Mouse (Mus musculus) ovary, adult 18-20 months (tissue): ENCODE results near the gene Anxa4.

Experiments
- DNase-seq: peaks from one replicate; pipeline ENCODE4 v3.0.0; 2022; ENCODE audit warnings: low spot score, mixed read lengths

Anxa4 gene

DNA sequence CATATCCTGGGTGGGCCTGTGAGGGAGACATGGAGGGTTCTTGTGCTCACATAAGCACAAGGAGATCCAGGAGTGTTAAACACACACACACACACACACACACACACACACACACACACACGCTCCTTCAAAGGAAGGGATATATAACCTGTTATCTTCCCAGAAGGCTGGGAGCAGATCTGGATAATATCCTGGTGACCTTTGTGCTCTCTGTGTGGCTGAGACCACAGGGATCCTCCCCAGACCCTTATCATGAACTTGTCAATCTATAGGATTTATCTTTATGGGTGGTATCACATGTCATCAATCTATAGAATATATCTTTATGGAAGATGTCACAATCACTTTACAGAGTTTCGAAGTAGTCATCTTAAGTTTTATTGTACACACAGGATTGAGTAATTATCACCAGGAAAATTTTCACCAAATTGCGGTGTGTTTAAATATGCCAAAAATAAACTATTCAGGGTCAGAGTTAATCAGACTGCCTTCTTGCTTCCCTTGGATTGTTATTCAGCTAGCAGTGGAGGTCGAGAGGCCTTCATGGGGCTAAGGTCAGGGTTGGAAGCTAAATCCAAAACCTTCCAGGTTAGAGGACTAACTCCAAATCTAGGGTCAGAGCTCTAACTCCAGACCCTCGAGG is 40.4 kb downstream of the Anxa4 start:
- no peak for DNase-seq

DNA sequence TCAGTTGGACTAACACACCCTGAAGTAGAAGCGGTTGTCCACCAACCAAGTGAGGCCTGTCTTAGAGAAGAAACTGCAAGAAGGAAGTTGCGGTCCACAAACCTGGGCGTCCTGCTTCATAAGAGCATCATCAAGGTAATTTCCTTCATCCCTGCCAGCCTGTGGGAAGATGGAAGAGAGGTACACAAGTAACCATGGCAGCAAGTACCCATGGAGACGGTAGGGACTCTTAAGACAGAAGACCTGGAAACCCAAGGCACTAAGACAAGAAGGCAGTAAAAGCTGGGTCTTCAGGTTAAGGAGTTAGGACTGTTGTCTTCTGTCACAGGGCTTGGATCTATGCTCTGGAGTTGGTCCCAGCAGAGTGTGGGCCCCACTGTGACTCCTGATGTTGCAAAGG is 42.4 kb downstream of the Anxa4 start:
- no peak for DNase-seq

DNA sequence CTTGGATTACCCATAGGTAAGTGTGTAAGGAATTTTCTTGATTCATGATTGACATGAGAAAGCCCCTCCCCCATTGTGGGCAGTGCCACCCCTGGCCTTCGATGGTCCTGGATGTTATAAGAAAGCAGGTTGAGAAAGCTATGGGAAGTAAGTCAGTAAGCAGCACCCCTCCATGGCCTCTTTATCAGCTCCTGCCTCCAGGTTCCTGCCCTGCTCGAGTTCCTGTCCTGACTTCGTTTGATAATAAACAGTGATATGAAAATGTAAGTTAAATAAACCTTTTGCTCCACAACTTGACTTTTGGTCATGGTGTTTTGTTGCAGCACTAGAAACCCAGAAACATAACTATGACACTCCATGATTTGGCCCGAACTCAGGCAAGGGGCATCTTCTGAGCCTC is 43.6 kb downstream of the Anxa4 start:
- no peak for DNase-seq

DNA sequence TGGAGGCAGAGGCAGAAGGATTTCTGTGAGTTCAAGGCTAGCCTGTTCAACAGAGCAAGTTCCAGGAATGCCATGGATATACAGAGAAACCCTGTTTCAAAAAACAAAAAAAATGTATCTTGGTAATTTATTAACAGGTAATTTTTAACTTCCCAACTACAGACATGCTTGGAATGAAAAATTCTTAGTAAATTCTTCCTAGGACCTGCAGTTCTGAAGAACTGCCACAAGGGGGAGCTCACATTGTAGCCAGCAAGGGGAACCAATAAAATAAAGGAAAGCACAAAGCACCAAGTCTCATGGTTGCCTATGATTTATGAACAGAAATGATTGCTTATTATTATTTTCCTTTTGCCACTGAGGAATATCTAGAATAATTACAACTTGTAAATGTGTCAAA is 46.2 kb downstream of the Anxa4 start:
- no peak for DNase-seq

DNA sequence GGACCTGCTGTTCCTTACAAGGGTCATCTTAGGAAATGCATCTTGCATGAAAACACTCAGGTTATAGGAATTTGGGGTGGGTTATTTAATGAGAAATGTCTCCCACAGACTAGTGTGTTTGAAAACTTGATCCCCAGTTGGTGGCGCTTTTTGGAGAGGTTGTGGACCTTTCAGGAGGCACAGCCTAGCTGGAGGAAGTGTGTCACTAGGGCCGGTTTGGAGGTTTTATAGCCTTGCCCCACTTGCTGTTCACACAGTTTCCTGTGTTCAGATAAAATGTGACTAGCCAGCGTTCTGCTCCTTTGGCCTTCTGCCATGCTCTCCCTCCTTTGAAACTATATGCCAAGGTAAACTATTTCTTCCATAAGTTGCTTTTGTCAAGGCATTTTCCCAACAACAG is 52.7 kb downstream of the Anxa4 start:
- no peak for DNase-seq

DNA sequence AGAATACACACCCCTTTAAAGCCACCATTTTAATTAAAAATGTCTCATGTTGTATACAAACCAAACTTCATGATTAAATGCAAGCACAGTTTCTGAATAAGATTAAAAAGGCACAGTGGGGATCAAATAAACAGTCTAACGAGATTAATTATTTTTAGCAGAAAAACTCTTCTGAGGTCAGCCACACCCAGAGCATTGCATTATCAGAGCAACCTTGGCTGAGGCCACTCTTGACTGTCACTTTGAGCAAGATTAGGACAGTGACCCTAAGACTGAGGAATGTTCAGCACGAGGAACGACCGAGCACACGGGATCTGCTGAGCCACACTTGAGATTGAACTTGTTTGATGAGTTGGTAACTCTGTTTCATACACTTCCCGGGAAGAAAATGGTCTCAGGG is 56.6 kb downstream of the Anxa4 start:
- DNase-seq, result no peak

DNA sequence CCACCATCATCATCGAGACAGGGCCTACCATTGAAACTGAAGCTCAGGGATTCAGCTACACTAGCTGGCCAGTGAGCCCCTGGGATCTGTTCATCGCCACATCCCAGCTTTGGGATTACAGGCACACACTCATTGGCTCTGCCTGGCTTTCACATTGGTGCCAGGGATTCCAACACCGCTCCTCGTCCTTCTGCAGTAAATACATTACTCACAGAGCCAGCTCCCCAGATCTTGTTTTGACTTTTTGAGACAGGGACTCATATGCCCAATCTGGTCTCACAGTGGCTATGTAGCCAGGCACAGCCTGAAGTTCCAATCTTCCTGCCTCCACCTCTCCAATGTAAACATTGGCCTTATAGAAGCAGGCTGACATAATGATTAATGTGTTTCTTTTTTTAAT is 57.1 kb downstream of the Anxa4 start:
- no peak for DNase-seq

DNA sequence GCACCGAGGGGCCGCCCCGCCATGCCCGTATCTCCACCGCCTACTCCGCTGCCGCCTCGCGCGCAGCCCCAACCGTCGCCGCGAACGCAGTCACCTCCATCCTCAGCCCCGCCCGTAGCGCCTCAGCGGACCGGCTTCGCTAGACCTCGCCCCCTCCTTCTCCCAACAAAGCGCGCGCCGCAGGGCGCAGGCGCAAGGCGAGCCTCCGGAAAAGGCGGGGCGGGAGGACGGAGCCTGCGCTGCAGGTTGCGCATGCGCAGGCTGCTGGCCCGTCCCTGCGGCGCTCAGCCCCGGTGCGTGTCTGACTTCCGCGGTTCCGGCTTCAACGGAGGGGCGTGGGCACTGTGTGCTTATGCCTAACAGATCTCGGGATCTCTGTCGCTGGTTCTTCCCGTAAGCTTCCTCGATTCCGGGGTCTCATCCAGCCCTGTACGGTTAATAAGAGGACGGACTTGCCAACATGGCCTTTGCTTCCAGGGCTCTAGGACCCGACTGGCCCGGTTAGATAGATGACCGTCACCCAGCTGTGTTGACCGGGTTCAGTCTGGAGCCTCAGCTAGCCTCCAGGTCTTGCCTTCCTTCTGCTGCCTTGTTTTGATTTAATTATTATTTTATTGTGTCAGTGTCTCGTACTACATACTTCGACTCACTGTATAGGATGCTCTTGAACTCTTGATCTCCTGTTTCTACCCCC is 60.1 kb downstream of the Anxa4 start, which contains the start of gene Gmcl1:
Gmcl1 (minus strand) TSS at position 201 of the 694 bp plus-strand sequence.
- peak; percentile 92 for DNase-seq

DNA sequence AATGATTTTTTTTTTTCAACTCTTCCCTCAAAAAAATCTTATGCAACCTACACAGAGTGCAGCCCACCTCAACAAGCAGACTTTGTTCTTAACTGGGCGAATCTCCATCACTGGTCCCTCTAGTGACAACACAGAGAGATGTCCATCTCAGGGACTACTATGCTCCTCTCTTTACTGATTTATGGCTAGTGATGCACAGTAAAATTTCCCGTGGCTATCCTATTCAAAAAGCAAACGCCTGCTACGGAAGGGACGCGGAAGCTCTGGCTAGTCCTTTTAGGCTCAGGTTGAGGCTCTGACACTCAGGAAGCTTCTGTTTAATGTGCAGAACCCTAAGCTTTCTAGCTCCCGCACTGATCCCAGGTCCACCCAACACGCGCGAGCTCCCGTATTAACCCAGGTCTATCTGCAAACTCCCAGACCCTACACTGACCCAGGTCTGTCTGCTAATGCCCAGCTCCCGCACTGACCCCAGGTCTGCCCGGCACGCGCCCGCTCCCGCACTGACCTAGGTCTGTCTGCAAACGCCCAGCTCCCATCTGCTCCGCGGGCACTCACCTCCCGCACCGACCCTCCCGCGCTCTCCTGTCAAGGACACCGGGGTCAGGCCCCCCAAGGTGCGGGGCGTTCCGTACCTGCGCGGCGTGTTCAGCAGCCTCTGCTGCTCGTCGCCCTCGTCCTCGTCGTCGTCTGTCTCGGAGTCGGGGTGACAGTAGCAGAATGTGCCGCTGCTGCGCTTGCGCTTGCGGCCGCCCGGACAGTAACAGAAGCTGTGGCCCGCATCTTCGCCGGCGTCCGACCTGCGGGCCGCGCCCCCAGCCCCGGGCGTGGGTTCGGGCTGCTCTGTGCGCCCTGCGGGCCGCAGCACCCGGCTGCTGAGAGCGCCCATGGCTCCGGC is 60.9 kb downstream of the Anxa4 start:
- DNase-seq, result peak; percentile 7

DNA sequence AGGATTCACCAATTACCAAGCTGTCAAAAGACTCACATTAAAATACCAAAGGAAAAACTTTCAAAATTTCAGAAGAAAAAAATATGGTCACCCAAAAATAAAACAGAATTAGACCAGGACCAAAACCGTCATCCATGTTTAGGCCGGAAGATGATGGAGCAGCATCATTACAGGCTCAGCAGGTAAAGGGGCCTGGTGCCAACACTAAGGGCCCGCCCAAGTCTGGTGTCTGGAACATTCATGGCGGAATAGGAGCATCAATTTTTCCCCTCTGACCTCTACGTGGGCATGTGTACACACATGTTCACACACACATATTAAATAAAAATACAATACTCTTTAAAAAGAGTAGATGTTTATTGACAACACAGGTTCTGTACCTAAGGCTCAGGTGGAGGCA is 64.7 kb downstream of the Anxa4 start:
- no peak for DNase-seq

DNA sequence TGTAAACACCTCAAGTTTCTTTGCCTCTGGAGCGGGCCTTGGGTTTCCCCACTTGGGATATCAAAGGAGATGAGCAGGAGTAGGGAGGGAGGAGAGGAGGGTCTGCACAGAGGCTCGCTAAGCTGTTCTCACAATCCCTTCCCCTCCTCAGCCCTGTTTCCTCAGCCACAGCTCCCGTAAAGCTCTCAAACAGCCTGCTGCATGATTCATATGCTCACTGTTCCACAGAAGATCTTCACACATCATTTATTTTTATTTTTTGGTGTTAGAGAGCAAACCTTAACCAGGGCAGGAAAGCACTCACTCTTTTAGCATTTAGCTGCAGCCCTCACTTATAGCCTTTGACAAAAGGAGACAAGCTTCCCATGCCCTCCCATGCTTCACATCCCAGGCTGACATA is 71.4 kb downstream of the Anxa4 start:
- DNase-seq, result no peak

DNA sequence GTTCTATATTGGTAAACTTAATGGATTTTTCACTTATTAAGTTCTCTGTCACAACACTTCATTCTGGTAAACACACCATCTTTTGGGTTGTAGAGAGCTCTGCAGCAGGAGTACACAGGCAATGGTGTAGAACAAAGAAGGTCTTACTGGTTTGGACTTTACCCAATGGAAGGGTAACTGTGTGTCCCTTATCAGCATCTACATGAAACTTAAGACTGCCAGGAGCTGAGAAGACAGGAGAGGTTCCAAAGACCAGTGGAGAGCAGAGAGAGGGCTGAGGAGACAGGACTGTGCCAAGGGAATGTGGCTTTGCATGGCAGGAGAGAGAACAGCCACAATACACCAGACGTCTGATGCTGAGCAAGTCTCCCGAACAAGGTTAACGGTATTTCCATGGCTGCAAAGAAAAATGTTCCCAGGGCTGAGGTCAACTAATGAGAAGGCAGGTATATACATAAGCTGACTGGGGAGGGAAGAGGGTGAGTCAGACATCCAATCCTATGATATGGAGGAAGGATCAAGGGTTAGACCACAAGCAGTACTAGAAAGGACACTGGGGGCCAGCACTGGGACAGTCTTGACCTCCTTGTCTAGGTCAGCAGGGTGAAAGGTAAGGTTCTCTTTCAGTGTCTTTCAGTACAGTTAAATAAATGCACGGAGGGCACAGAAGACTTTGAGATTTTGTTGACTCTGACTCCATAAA is 85.2 kb downstream of the Anxa4 start:
- DNase-seq, result no peak

DNA sequence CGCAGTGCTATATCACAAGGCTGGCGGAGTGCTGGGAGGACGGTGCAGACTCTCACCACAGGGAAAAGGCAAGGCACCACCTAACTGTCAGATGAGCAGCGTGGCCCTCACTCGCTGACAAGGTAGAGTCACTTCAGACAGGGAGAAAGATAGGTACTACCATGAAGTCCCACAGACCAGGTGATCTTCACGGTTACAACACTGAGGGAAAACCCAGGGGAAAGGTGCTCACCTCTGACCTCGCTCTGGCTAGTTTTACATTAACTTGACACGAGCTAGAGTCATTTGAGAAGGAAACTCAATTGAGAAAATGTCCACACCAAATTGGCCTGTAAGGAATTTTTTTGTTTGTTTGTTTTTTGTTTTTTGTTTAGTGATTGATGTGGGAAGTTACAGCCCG is 90.8 kb downstream of the Anxa4 start:
- DNase-seq, result no peak

DNA sequence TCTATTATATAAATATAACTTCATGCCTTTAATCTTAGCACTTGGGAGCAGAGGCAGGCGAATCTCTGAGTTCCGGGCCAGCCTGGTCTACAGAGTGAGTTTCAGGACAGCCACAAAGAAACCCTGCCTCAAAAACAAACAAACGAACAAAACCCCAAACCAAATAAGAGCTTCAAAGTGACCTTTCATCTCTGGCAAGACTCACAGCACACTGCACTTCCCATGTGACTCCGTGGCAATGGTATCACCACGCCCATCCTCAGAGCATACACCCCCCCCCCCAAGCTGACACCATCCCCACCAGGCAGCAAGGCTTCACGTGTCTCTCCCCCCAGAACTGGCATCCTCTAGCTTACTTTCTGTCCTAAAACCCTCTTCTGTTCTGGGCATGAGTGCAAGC is 95.5 kb downstream of the Anxa4 start:
- DNase-seq, result no peak

DNA sequence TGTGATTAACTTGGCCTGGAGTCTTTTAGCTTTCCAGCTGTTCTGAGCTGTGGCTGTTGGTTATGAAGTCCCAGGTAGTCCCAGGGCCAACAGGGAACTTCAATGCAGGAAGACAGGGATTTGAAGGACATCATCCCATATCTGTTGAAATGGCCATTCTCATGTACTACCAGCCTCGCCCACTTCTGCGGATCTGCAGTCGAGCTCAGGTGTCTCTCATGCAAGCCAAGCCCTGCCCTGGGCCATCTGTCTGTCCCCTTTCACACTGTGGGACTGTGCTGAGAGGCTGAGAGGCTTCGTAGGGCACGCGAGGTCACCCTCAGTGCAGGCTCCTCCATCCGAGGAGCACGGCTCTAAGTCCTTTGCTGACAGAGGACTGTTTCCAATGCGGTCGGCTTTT is 97.2 kb downstream of the Anxa4 start:
- no peak for DNase-seq

DNA sequence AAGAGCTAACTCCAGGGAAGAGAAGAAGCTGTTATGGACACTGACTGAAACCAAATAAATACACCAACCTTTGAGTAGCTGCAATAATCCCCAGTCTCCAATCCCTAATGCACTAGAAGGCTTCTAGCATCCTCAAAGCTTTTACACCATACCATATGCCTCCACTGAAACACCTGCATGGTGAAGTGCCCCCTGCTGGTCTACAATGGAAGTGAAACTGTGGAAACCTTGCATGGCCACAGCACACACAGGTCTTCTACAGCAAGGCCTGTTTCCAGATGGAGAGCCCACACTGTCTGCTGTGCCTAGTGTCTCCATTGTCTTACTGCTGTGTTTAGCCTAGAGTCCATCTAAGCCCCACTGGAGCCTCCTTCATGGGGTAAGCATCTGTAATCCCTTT is 98.9 kb downstream of the Anxa4 start:
- no peak for DNase-seq

DNA sequence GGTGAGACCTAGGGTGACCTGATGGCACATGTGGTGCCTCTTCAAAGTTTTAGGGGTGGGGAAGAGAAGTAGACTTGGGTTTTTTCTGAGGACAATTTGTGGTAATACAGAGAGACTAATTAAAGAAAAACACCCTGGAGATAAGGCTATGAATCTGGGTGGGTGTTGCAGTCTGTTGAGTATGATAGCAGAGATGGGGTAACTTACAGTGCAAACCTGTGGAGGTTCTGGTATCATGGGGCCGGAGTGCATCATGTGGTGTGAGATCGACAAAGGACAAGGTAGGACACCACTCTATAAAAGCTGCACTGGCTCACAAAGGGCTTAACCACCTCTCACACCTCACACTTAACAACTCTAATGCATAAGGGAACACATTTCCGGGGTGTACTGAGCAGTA is 103.7 kb downstream of the Anxa4 start:
- no peak for DNase-seq

DNA sequence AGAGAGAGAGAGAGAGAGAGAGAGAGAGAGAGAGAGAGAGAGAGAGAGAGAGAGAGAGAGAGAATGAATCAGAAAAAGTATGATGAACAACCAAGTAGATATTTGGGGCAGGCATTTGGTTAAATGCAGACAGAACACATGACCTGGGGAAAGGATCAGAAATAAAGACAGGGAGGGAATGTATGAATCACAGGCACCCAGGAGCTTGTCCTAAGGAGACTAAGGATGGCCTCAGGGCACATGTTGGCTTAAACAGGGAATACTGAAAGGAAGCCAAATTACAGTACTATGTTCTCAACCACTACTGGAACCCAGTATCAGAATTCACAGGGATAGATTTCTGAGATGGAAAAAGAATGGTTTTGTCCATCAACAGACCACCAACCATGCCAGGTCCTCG is 106.4 kb downstream of the Anxa4 start:
- no peak for DNase-seq
